Mouse (Mus musculus): Measurements from ENCODE around the gene Erc2. TPM values are rescaled to one million over a fixed set of nuclear protein-coding genes. Genes with fewer than 3 reads are reported as not detected.

Erc2 gene
- polyA plus RNA-seq, 1 experiment from 2014 or later: 5.7 TPM

DNA sequence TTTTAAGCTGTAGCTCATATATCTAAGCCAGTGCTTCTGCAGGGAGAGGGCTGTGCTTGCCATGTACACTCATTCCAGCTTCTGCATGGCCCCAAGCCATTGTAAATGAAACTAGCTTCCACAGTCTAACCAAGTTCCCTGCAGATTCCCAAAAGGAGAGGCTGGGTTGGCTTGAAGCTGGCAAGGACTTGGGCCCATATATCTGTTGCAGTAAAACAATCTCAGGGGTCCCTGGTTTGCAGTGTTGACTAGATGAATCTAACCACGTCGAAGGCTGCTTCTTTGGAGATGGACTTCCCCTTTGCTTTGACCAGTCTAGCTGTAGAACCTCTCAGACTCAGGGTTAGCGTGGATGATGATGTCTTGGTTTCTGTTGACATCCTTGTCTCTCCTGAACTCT lies 716.9 kb downstream of the Erc2 start:
- no peaks in the 10 kb centered on the region for H3K27me3 ChIP-seq (ENCODE audit: control insufficient read depth, insufficient read depth, low read length)
- no peak for ATAC-seq (ENCODE audit: insufficient number of reproducible peaks, low FRiP score, low TSS enrichment, low read depth)

DNA sequence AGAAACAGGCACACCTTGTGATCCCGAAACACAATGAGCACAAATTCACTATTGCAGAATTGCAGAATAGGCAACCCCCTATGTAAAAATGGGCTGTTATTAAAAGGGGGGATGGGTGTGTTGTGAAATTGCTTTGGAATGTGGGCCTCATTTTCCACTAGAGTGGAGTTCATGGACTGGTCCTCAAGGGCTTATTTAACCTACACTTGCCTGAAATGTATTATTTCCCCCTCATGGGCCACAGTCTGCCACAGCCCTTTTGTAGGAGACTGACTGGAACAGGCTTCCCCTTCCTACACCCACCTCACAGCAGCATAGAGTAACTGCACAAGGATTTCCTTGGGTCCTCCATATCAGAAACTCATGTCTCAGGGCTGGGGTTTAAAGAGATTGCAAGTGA lies 726.9 kb downstream of the Erc2 start:
- H3K36me3 ChIP-seq (ENCODE audit: control insufficient read depth, insufficient read depth, low read length): no peaks in the 10 kb centered on the region
- H3K27ac ChIP-seq (replicated peaks; ENCODE audit: low read depth, low read length): no peak overlapping the region
- no peak overlapping the region for H3K4me2 ChIP-seq (ENCODE audit: low read depth, severe bottlenecking)
- H3K27me3 ChIP-seq (ENCODE audit: control insufficient read depth, insufficient read depth, low read length): no peaks in the 10 kb centered on the region
- DNase-seq (ENCODE audit: low spot score) (no peak), ATAC-seq (ENCODE audit: insufficient number of reproducible peaks, low FRiP score, low TSS enrichment, low read depth) (no peak)
- no peak overlapping the region for H3K9ac ChIP-seq (ENCODE audit: low read length)
- peaks cover 5% of the 10 kb centered on the region; the same call in 1 of the 2 replicates for H3K4me1 ChIP-seq (ENCODE audit: control insufficient read depth, insufficient read depth, low read length)
- no peak overlapping the region for H3K4me3 ChIP-seq (ENCODE audit: low read depth, low read length)
- H3K9me3 ChIP-seq (ENCODE audit: control insufficient read depth, low read length): no peaks in the 10 kb centered on the region
- 92% methylated on average over 1 of the region's 1 CpGs for WGBS

More for the DNA sequence above, 716.9 kb downstream of the Erc2 start:
- H3K4me3 ChIP-seq (ENCODE audit: low read depth, low read length): no peak overlapping the region
- no peak overlapping the region for H3K27ac ChIP-seq (replicated peaks; ENCODE audit: low read depth, low read length)
- no peak overlapping the region for H3K9ac ChIP-seq (ENCODE audit: low read length)
- WGBS: 92% methylated on average over 3 of the region's 3 CpGs
- no peaks in the 10 kb centered on the region for H3K36me3 ChIP-seq (ENCODE audit: control insufficient read depth, insufficient read depth, low read length)
- DNase-seq (ENCODE audit: low spot score): no peak
- no peak overlapping the region for H3K4me2 ChIP-seq (ENCODE audit: low read depth, severe bottlenecking)
- peaks cover 3% of the 10 kb centered on the region; the same call in 1 of the 2 replicates for H3K4me1 ChIP-seq (ENCODE audit: control insufficient read depth, insufficient read depth, low read length)
- no peaks in the 10 kb centered on the region for H3K9me3 ChIP-seq (ENCODE audit: control insufficient read depth, low read length)

DNA sequence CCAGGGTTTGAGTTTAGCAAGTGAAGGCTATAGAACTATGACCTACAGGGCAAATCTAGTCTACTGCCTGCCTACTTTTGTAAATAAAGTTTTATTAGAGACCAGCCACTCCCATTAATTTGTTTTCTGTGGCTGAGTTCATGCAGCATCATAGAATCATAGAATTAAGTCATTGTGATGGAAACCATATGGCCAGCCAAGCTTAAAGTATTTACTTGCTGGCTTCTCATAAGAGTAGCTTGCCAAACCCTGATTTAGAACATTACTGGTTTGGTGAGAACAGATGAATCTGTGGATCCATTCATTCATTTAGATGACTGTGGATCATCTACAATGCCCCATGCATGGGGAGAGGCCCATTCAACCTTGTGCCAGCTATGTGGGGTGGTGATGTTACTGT lies 733.8 kb downstream of the Erc2 start:
- Histone ChIP-seq H3K27me3 (ENCODE audit: control insufficient read depth, insufficient read depth, low read length) (no peaks in the 10 kb centered on the region), H3K4me2 (ENCODE audit: low read depth, severe bottlenecking) (no peak overlapping the region), H3K27ac (replicated peaks; ENCODE audit: low read depth, low read length) (no peak overlapping the region), H3K9ac (ENCODE audit: low read length) (no peak overlapping the region), H3K9me3 (ENCODE audit: control insufficient read depth, low read length) (no peaks in the 10 kb centered on the region), H3K36me3 (ENCODE audit: control insufficient read depth, insufficient read depth, low read length) (no peaks in the 10 kb centered on the region), H3K4me1 (ENCODE audit: control insufficient read depth, insufficient read depth, low read length) (peaks cover 1% of the 10 kb centered on the region; the same call in 1 of the 2 replicates), H3K4me3 (ENCODE audit: low read depth, low read length) (no peak overlapping the region)
- DNase-seq (ENCODE audit: low spot score) (no peak), ATAC-seq (ENCODE audit: insufficient number of reproducible peaks, low FRiP score, low TSS enrichment, low read depth) (no peak)

DNA sequence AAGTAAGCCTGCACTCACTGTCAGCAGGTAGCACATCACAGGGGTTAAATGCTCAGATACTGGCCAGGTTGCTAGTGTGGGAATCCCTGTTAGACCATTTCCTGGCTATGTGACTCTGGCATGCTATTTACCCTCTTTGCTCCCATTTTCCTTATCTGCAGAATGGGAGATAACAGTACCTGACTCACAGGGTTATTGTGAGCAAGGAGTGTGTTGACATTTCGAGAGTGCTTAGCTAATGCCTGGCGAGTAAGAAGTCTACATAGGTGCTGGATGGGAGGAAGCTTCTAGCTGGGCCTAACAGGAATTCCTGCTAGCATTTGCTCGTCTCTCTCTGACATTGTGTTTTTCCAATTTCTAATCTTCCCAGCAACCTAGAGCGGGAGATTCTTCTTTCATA lies 737.3 kb downstream of the Erc2 start:
- H3K27ac ChIP-seq (replicated peaks; ENCODE audit: low read depth, low read length): no peak overlapping the region
- H3K4me3 ChIP-seq (ENCODE audit: low read depth, low read length): no peak overlapping the region
- no peak overlapping the region for H3K4me2 ChIP-seq (ENCODE audit: low read depth, severe bottlenecking)
- 84% methylated on average over 4 of the region's 4 CpGs for WGBS
- H3K4me1 ChIP-seq (ENCODE audit: control insufficient read depth, insufficient read depth, low read length): 0 out of 2 replicates have a peak, but pooled peaks cover 4% of the 10 kb centered on the region
- no peaks in the 10 kb centered on the region for H3K36me3 ChIP-seq (ENCODE audit: control insufficient read depth, insufficient read depth, low read length)
- DNase-seq (ENCODE audit: low spot score): no peak
- no peak for ATAC-seq (ENCODE audit: insufficient number of reproducible peaks, low FRiP score, low TSS enrichment, low read depth)
- H3K9me3 ChIP-seq (ENCODE audit: control insufficient read depth, low read length): no peaks in the 10 kb centered on the region
- H3K27me3 ChIP-seq (ENCODE audit: control insufficient read depth, insufficient read depth, low read length): no peaks in the 10 kb centered on the region
- no peak overlapping the region for H3K9ac ChIP-seq (ENCODE audit: low read length)

DNA sequence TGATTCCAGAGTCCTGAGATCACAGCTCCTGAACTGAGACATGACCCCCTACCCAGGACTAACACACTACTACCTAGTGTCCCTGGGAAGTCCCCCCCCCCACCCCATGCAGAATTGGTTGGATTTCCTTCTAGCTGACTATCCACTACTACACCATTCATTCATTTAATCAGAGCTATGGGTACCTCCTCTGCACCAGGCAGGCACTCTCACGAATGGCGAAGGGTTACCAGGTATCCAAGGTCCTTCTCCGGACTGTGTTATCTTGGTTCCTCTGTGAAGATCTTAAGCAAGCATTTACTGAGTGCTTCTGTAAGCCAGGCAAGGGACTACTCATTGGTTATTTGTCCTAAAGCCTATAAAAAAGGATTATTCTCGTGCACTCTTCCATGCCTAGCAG lies 737.8 kb downstream of the Erc2 start:
- no peak overlapping the region for H3K9ac ChIP-seq (ENCODE audit: low read length)
- no peaks in the 10 kb centered on the region for H3K9me3 ChIP-seq (ENCODE audit: control insufficient read depth, low read length)
- DNase-seq (ENCODE audit: low spot score) (no peak), ATAC-seq (ENCODE audit: insufficient number of reproducible peaks, low FRiP score, low TSS enrichment, low read depth) (no peak)
- no peak overlapping the region for H3K4me2 ChIP-seq (ENCODE audit: low read depth, severe bottlenecking)
- H3K4me1 ChIP-seq (ENCODE audit: control insufficient read depth, insufficient read depth, low read length): 0 out of 2 replicates have a peak, but pooled peaks cover 4% of the 10 kb centered on the region
- no peaks in the 10 kb centered on the region for H3K27me3 ChIP-seq (ENCODE audit: control insufficient read depth, insufficient read depth, low read length)
- 90% methylated on average over 4 of the region's 4 CpGs for WGBS
- H3K4me3 ChIP-seq (ENCODE audit: low read depth, low read length): no peak overlapping the region
- no peaks in the 10 kb centered on the region for H3K36me3 ChIP-seq (ENCODE audit: control insufficient read depth, insufficient read depth, low read length)
- no peak overlapping the region for H3K27ac ChIP-seq (replicated peaks; ENCODE audit: low read depth, low read length)

DNA sequence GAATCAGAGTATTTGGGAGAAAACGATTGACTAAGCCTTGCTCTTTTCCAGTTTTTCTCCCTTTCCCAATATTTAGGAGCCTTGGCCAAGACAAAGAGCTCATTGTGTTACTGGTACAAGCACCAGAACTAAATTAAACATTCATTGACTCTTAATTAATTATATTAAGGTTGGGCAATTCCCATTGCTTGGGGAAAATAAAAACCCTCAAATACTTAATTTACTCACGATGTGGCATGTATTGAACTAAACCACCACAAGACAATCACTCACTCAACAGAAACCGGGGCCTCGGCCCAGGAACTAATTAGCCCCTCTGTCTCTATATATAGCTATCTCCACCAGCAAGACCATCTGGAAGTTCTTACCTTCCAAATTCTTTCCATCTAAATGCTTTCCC lies 740.1 kb downstream of the Erc2 start:
- DNase-seq (ENCODE audit: low spot score): no peak
- no peak for ATAC-seq (ENCODE audit: insufficient number of reproducible peaks, low FRiP score, low TSS enrichment, low read depth)
- H3K27ac ChIP-seq (replicated peaks; ENCODE audit: low read depth, low read length): no peak overlapping the region

DNA sequence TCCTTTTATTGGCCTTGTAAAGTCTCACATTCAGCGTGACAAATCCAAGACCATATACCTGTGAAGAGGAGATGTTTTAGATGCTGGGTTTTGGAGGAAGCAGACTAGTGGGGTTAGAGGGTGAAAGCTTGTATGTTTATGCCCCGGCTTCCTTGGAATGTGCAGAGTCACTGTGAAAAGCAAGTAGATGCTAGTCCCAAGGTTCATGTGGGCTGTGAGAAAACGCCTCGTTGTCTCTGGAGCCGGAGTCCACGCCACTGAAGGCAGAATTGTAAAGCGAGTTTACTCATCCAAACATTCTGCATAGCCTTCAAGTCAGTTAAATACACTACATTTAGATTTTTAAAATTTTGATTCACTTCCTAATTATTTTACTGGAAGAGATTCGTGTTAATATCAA lies 748.5 kb downstream of the Erc2 start:
- no peak for DNase-seq (ENCODE audit: low spot score)
- Histone ChIP-seq H3K36me3 (ENCODE audit: control insufficient read depth, insufficient read depth, low read length) (no peaks in the 10 kb centered on the region), H3K4me2 (ENCODE audit: low read depth, severe bottlenecking) (no peak overlapping the region), H3K4me1 (ENCODE audit: control insufficient read depth, insufficient read depth, low read length) (peaks cover 11% of the 10 kb centered on the region; the same call in 1 of the 2 replicates), H3K27ac (replicated peaks; ENCODE audit: low read depth, low read length) (no peak overlapping the region), H3K27me3 (ENCODE audit: control insufficient read depth, insufficient read depth, low read length) (no peaks in the 10 kb centered on the region), H3K4me3 (ENCODE audit: low read depth, low read length) (no peak overlapping the region), H3K9ac (ENCODE audit: low read length) (no peak overlapping the region), H3K9me3 (ENCODE audit: control insufficient read depth, low read length) (no peaks in the 10 kb centered on the region)
- ATAC-seq (ENCODE audit: insufficient number of reproducible peaks, low FRiP score, low TSS enrichment, low read depth): no peak
- 39% methylated on average over 8 of the region's 8 CpGs for WGBS

More for the DNA sequence above, 740.1 kb downstream of the Erc2 start:
- Histone ChIP-seq H3K4me2 (ENCODE audit: low read depth, severe bottlenecking) (no peak overlapping the region), H3K4me1 (ENCODE audit: control insufficient read depth, insufficient read depth, low read length) (0 out of 2 replicates have a peak, but pooled peaks cover 4% of the 10 kb centered on the region), H3K4me3 (ENCODE audit: low read depth, low read length) (no peak overlapping the region), H3K36me3 (ENCODE audit: control insufficient read depth, insufficient read depth, low read length) (no peaks in the 10 kb centered on the region), H3K27me3 (ENCODE audit: control insufficient read depth, insufficient read depth, low read length) (no peaks in the 10 kb centered on the region), H3K9ac (ENCODE audit: low read length) (no peak overlapping the region), H3K9me3 (ENCODE audit: control insufficient read depth, low read length) (no peaks in the 10 kb centered on the region)
- 40% methylated on average over 4 of the region's 4 CpGs for WGBS

DNA sequence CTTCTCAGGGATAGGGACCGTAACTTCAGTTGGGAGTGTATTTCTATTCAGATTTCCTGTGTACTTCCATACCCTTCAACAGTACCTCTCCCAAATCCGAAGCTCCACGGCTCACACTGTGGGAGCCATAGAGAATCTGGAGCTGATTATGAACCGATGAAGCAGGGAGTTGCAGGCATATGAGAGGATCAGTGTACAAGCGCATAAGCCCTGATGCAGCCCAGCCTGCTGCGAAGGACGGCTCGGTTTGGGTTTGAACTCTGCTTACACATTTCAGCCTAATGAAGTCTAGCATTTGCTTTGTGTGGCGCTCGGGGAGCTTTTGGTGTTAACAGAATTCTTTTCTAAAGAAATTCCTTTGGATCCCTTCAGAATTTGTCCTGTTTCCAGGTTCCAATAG lies 749.4 kb downstream of the Erc2 start:
- Histone ChIP-seq H3K4me2 (ENCODE audit: low read depth, severe bottlenecking) (no peak overlapping the region), H3K27me3 (ENCODE audit: control insufficient read depth, insufficient read depth, low read length) (no peaks in the 10 kb centered on the region), H3K4me3 (ENCODE audit: low read depth, low read length) (no peak overlapping the region), H3K9ac (ENCODE audit: low read length) (no peak overlapping the region), H3K9me3 (ENCODE audit: control insufficient read depth, low read length) (no peaks in the 10 kb centered on the region), H3K4me1 (ENCODE audit: control insufficient read depth, insufficient read depth, low read length) (peaks cover 14% of the 10 kb centered on the region), H3K27ac (replicated peaks; ENCODE audit: low read depth, low read length) (no peak overlapping the region), H3K36me3 (ENCODE audit: control insufficient read depth, insufficient read depth, low read length) (no peaks in the 10 kb centered on the region)
- ATAC-seq (ENCODE audit: insufficient number of reproducible peaks, low FRiP score, low TSS enrichment, low read depth): no peak
- WGBS: 38% methylated on average over 10 of the region's 10 CpGs
- DNase-seq (ENCODE audit: low spot score): peak; percentile 43

DNA sequence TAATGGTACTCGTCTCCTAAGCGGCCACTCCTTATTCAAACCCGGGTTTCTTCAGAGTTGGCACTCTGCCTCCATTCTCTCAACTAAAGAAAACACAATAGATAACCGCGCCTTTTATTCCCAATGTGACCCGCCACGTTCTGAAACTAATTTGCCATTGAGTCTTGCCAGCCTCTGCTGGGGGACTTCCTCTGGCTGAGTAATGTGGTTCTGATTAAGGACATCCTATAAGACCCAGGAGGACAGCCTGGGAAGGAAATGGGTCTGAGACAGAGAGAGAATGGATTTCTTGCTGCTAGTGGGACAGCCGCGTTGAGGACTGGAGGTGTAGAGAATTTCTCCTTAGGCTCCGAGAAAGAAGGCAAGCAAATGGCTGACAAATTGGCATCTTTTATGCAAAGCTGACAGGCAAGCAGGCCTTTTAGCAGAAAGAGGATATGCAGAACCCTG lies 753.4 kb downstream of the Erc2 start:
- H3K4me1 ChIP-seq (ENCODE audit: control insufficient read depth, insufficient read depth, low read length): peaks cover 12% of the 10 kb centered on the region
- DNase-seq (ENCODE audit: low spot score) (peak; percentile 62), ATAC-seq (ENCODE audit: insufficient number of reproducible peaks, low FRiP score, low TSS enrichment, low read depth) (no peak)
- H3K36me3 ChIP-seq (ENCODE audit: control insufficient read depth, insufficient read depth, low read length): no peaks in the 10 kb centered on the region
- no peak overlapping the region for H3K4me3 ChIP-seq (ENCODE audit: low read depth, low read length)
- 3% methylated on average over 10 of the region's 10 CpGs for WGBS
- no peaks in the 10 kb centered on the region for H3K27me3 ChIP-seq (ENCODE audit: control insufficient read depth, insufficient read depth, low read length)
- no peak overlapping the region; the same call in 1 of the 2 replicates for H3K4me2 ChIP-seq (ENCODE audit: low read depth, severe bottlenecking)
- H3K9me3 ChIP-seq (ENCODE audit: control insufficient read depth, low read length): no peaks in the 10 kb centered on the region
- H3K9ac ChIP-seq (ENCODE audit: low read length): no peak overlapping the region
- H3K27ac ChIP-seq (replicated peaks; ENCODE audit: low read depth, low read length): peak overlapping the region; percentile 43; the same call in 1 of the 2 replicates
